Mouse (Mus musculus): ENCODE measurements around the gene Fndc8.

The Fndc8 gene

GRCm38 (mm10) chr11:82870173-82871030 is 21.5 kb upstream of the Fndc8 start:
- DNase-seq, result peak; percentile 12 to 42

- peak; percentile 93 to 94 for DNase-seq
These were observed 20.9 kb upstream of the Fndc8 start, which contains the start of gene Rffl for GRCm38 (mm10) chr11:82871031-82871446. Gene Rffl, minus strand, starts transcription at chr11:82871210.

GRCm38 (mm10) chr11:82874924-82875323 is 17.0 kb upstream of the Fndc8 start:
- DNase-seq, result no peak

GRCm38 (mm10) chr11:82875631-82876030 is 16.3 kb upstream of the Fndc8 start:
- no peak for DNase-seq

GRCm38 (mm10) chr11:82877726-82878344 is 14.1 kb upstream of the Fndc8 start:
- no peak for DNase-seq

GRCm38 (mm10) chr11:82883180-82883579 is 8.7 kb upstream of the Fndc8 start:
- DNase-seq, result no peak

GRCm38 (mm10) chr11:82886559-82886958 is 5.4 kb upstream of the Fndc8 start:
- no peak for DNase-seq

GRCm38 (mm10) chr11:82888491-82888946 is 3.4 kb upstream of the Fndc8 start:
- DNase-seq, result no peak

GRCm38 (mm10) chr11:82889524-82890341 is 2.2 kb upstream of the Fndc8 start:
- peak in 1 of 2 experiments; percentile 48 for DNase-seq

- DNase-seq, result peak; percentile 94 to 96
These were observed 1.6 kb upstream of the Fndc8 start, which contains the start of gene Rad51d for GRCm38 (mm10) chr11:82890342-82890762. Gene Rad51d, minus strand, starts transcription at chr11:82890614.

- DNase-seq, result no peak
These were observed 5.6 kb downstream of the Fndc8 start for GRCm38 (mm10) chr11:82897478-82897877.

GRCm38 (mm10) chr11:82899720-82900119 is 7.8 kb downstream of the Fndc8 start:
- no peak for DNase-seq

GRCm38 (mm10) chr11:82901606-82902310 is 9.8 kb downstream of the Fndc8 start:
- no peak for DNase-seq

- DNase-seq, result no peak
These were observed 13.0 kb downstream of the Fndc8 start for GRCm38 (mm10) chr11:82904952-82905351.

GRCm38 (mm10) chr11:82905816-82906215 is 13.9 kb downstream of the Fndc8 start:
- DNase-seq, result no peak

- peak; percentile 92 to 95 for DNase-seq
These were observed 16.0 kb downstream of the Fndc8 start, which contains the start of gene Nle1 for GRCm38 (mm10) chr11:82907651-82908607. Gene Nle1, minus strand, starts transcription at chr11:82908411.

- no peak for DNase-seq
These were observed 16.7 kb downstream of the Fndc8 start for GRCm38 (mm10) chr11:82908608-82908989.

- DNase-seq, result no peak
These were observed 18.3 kb downstream of the Fndc8 start, which contains the start of gene Unc45b for GRCm38 (mm10) chr11:82910250-82910649. Gene Unc45b, plus strand, starts transcription at chr11:82910550.

GRCm38 (mm10) chr11:82910679-82911389 is 18.9 kb downstream of the Fndc8 start:
- no peak for DNase-seq

- DNase-seq, result peak; percentile 70 to 74
These were observed 22.9 kb downstream of the Fndc8 start for GRCm38 (mm10) chr11:82914711-82915352.

All from thymus, postnatal 36 days (tissue).